Mouse (Mus musculus) lung, postnatal 0 days (tissue): ENCODE results near the gene Alkbh4.

Experiments
- CTCF ChIP-seq: IDR thresholded peaks from 2 replicates; pipeline ENCODE4 v1.5.1; 2016; ENCODE audit warnings: antibody characterized with exemption, mild to moderate bottlenecking
- EP300 ChIP-seq: IDR thresholded peaks from 2 replicates; pipeline ENCODE4 v1.6.1; 2016; ENCODE audit warnings: antibody characterized with exemption, mild to moderate bottlenecking, control low read depth

GRCm38 (mm10) chr5:136179594-136179993 lies 43.6 kb downstream of the Alkbh4 start:
- TF ChIP-seq CTCF (no peak), EP300 (no peak)
